Mouse (Mus musculus): ENCODE results near the gene Wdfy3. TPM values are rescaled to one million over a fixed set of nuclear protein-coding genes. Genes with fewer than 3 reads are reported as not detected.

Gene Wdfy3
- total and polyA plus RNA-seq, 2 experiments = 14.4 to 17.0 TPM

DNA sequence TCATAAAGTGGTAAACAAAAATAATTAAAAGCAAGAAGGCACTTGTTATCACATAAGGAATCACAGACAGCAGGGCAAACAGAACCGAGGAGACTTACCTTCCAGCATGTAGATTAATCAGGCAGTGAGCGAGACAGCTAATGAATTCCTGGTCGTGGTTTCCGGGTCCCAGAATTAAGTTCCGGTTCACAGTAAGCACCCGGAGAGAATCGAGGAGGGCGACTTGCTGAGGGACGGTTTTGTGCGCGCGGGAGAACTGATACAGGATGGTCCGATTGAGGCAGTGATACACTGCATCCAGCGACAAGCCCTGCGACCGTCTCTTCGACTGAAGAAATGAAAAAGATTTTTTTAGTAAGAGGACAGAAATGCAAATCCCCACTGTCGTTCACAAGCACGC lies 181.7 kb downstream of the Wdfy3 start:
- WGBS = 97% methylated on average over 19 of the region's 19 CpGs
- H3K4me1 ChIP-seq (ENCODE audit: control insufficient read depth, insufficient read depth, low read length) = no peaks in the 10 kb centered on the region
- peaks cover 74% of the 10 kb centered on the region for H3K36me3 ChIP-seq (ENCODE audit: control insufficient read depth, insufficient read depth, low read length)
- no peaks in the 10 kb centered on the region for H3K79me2 ChIP-seq (ENCODE audit: control insufficient read depth, insufficient read depth, low read length)
- no peaks in the 10 kb centered on the region for H3K27me3 ChIP-seq (ENCODE audit: control insufficient read depth, insufficient read depth, low read length)
- H3K4me3 ChIP-seq (ENCODE audit: insufficient read depth, low read depth, low read length) = no peak overlapping the region
- no peak overlapping the region for H3K27ac ChIP-seq (replicated peaks; ENCODE audit: insufficient read depth, low read depth, low read length)
- no peak for DNase-seq (ENCODE audit: extremely low read depth, low read depth, low spot score)
- H3K9ac ChIP-seq (ENCODE audit: low read depth, low read length) = no peak overlapping the region
- TF ChIP-seq POLR2A (IDR thresholded peaks at IDR 0.05; ENCODE audit: extremely low read depth, insufficient read depth, low read length) (no peak), CTCF (IDR thresholded peaks at IDR 0.05; ENCODE audit: low read depth, low read length) (no peak)

GRCm38 (mm10) chr5:101885039-101885438 lies 184.7 kb downstream of the Wdfy3 start:
- Histone ChIP-seq H3K27ac (replicated peaks; ENCODE audit: insufficient read depth, low read depth, low read length) (no peak overlapping the region), H3K4me1 (ENCODE audit: control insufficient read depth, insufficient read depth, low read length) (no peaks in the 10 kb centered on the region), H3K27me3 (ENCODE audit: control insufficient read depth, insufficient read depth, low read length) (no peaks in the 10 kb centered on the region), H3K4me3 (ENCODE audit: insufficient read depth, low read depth, low read length) (no peak overlapping the region), H3K79me2 (ENCODE audit: control insufficient read depth, insufficient read depth, low read length) (no peaks in the 10 kb centered on the region), H3K9ac (ENCODE audit: low read depth, low read length) (no peak overlapping the region), H3K36me3 (ENCODE audit: control insufficient read depth, insufficient read depth, low read length) (peaks cover 69% of the 10 kb centered on the region)
- 92% methylated on average over 12 of the region's 12 CpGs for WGBS
- TF ChIP-seq CTCF (IDR thresholded peaks at IDR 0.05; ENCODE audit: low read depth, low read length) (no peak), POLR2A (IDR thresholded peaks at IDR 0.05; ENCODE audit: extremely low read depth, insufficient read depth, low read length) (no peak)
- DNase-seq (ENCODE audit: extremely low read depth, low read depth, low spot score) = no peak

DNA sequence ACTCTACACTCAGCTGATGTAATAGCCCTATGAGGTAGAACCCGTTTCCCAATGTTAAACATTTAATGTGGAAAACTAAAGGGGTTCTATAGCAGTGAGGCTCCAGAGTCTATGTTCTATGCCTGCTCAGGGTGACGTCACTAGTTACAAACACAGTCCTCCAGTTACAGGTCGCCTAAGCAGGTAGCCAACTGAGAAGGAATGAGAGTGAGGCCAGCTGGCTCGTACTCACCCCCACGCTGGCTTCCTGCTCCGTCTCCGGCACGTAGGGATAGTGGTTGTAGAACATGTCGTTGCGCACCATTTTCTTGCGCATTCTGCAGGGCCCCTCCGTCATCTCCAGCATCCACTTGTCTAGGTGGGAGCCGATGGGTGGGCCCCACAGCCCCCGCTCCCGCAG lies 187.5 kb downstream of the Wdfy3 start:
- H3K4me3 ChIP-seq (ENCODE audit: insufficient read depth, low read depth, low read length) = no peak overlapping the region
- peaks cover 60% of the 10 kb centered on the region for H3K36me3 ChIP-seq (ENCODE audit: control insufficient read depth, insufficient read depth, low read length)
- H3K4me1 ChIP-seq (ENCODE audit: control insufficient read depth, insufficient read depth, low read length) = no peaks in the 10 kb centered on the region
- no peaks in the 10 kb centered on the region for H3K79me2 ChIP-seq (ENCODE audit: control insufficient read depth, insufficient read depth, low read length)
- H3K27ac ChIP-seq (replicated peaks; ENCODE audit: insufficient read depth, low read depth, low read length) = no peak overlapping the region
- H3K9ac ChIP-seq (ENCODE audit: low read depth, low read length) = no peak overlapping the region
- 95% methylated on average over 15 of the region's 15 CpGs for WGBS
- DNase-seq (ENCODE audit: extremely low read depth, low read depth, low spot score) = no peak
- H3K27me3 ChIP-seq (ENCODE audit: control insufficient read depth, insufficient read depth, low read length) = no peaks in the 10 kb centered on the region
- TF ChIP-seq CTCF (IDR thresholded peaks at IDR 0.05; ENCODE audit: low read depth, low read length) (no peak), POLR2A (IDR thresholded peaks at IDR 0.05; ENCODE audit: extremely low read depth, insufficient read depth, low read length) (no peak)

DNA sequence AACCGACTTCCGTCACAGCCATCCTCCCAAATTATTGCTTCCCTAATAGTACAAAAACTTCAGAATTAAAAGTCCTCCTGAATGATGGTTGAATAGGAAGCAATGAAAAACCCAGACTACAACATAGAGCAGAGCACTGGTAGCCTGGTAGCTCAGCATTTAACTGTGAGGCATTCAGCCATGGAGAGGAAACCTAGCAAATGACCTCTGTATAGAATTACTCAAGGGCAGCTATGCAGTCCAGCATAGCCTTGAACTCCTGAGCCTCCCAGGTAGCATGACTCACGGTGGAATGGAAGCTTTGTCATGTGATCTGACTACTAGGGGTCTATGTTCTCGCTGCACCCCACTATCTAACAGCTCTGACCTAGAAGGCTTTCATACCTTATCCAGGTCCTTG lies 189.8 kb downstream of the Wdfy3 start:
- no peak for DNase-seq (ENCODE audit: extremely low read depth, low read depth, low spot score)

GRCm38 (mm10) chr5:101878403-101878802 lies 191.3 kb downstream of the Wdfy3 start:
- peaks cover 53% of the 10 kb centered on the region for H3K36me3 ChIP-seq (ENCODE audit: control insufficient read depth, insufficient read depth, low read length)
- TF ChIP-seq CTCF (IDR thresholded peaks at IDR 0.05; ENCODE audit: low read depth, low read length) = no peak
- no peak for TF ChIP-seq POLR2A (IDR thresholded peaks at IDR 0.05; ENCODE audit: extremely low read depth, insufficient read depth, low read length)

More for the DNA sequence above, 189.8 kb downstream of the Wdfy3 start:
- TF ChIP-seq CTCF (IDR thresholded peaks at IDR 0.05; ENCODE audit: low read depth, low read length) (no peak), POLR2A (IDR thresholded peaks at IDR 0.05; ENCODE audit: extremely low read depth, insufficient read depth, low read length) (no peak)
- H3K27ac ChIP-seq (replicated peaks; ENCODE audit: insufficient read depth, low read depth, low read length) = no peak overlapping the region
- no peaks in the 10 kb centered on the region for H3K4me1 ChIP-seq (ENCODE audit: control insufficient read depth, insufficient read depth, low read length)
- no peaks in the 10 kb centered on the region for H3K79me2 ChIP-seq (ENCODE audit: control insufficient read depth, insufficient read depth, low read length)
- no peaks in the 10 kb centered on the region for H3K27me3 ChIP-seq (ENCODE audit: control insufficient read depth, insufficient read depth, low read length)
- WGBS = 88% methylated on average over 4 of the region's 4 CpGs
- H3K9ac ChIP-seq (ENCODE audit: low read depth, low read length) = no peak overlapping the region
- H3K4me3 ChIP-seq (ENCODE audit: insufficient read depth, low read depth, low read length) = no peak overlapping the region
- H3K36me3 ChIP-seq (ENCODE audit: control insufficient read depth, insufficient read depth, low read length) = peaks cover 55% of the 10 kb centered on the region

GRCm38 (mm10) chr5:101876185-101876584 lies 193.5 kb downstream of the Wdfy3 start:
- Histone ChIP-seq H3K4me3 (ENCODE audit: insufficient read depth, low read depth, low read length) (no peak overlapping the region), H3K79me2 (ENCODE audit: control insufficient read depth, insufficient read depth, low read length) (no peaks in the 10 kb centered on the region), H3K36me3 (ENCODE audit: control insufficient read depth, insufficient read depth, low read length) (peaks cover 50% of the 10 kb centered on the region), H3K4me1 (ENCODE audit: control insufficient read depth, insufficient read depth, low read length) (no peaks in the 10 kb centered on the region), H3K27me3 (ENCODE audit: control insufficient read depth, insufficient read depth, low read length) (no peaks in the 10 kb centered on the region), H3K9ac (ENCODE audit: low read depth, low read length) (no peak overlapping the region), H3K27ac (replicated peaks; ENCODE audit: insufficient read depth, low read depth, low read length) (no peak overlapping the region)
- 93% methylated on average over 4 of the region's 4 CpGs for WGBS
- no peak for TF ChIP-seq POLR2A (IDR thresholded peaks at IDR 0.05; ENCODE audit: extremely low read depth, insufficient read depth, low read length)
- no peak for TF ChIP-seq CTCF (IDR thresholded peaks at IDR 0.05; ENCODE audit: low read depth, low read length)
- no peak for DNase-seq (ENCODE audit: extremely low read depth, low read depth, low spot score)

More at GRCm38 (mm10) chr5:101878403-101878802, 191.3 kb downstream of the Wdfy3 start:
- H3K79me2 ChIP-seq (ENCODE audit: control insufficient read depth, insufficient read depth, low read length) = no peaks in the 10 kb centered on the region
- no peak overlapping the region for H3K9ac ChIP-seq (ENCODE audit: low read depth, low read length)
- H3K27me3 ChIP-seq (ENCODE audit: control insufficient read depth, insufficient read depth, low read length) = no peaks in the 10 kb centered on the region
- no peak overlapping the region for H3K27ac ChIP-seq (replicated peaks; ENCODE audit: insufficient read depth, low read depth, low read length)
- H3K4me1 ChIP-seq (ENCODE audit: control insufficient read depth, insufficient read depth, low read length) = no peaks in the 10 kb centered on the region
- H3K4me3 ChIP-seq (ENCODE audit: insufficient read depth, low read depth, low read length) = no peak overlapping the region
- DNase-seq (ENCODE audit: extremely low read depth, low read depth, low spot score) = no peak
- 80% methylated on average over 9 of the region's 9 CpGs for WGBS

Measured in liver, adult 2 months (tissue).